Mouse (Mus musculus) gastrocnemius, postnatal 10 days (tissue): ENCODE measurements around the gene Cep78. TPM values are rescaled to one million over a fixed set of nuclear protein-coding genes. Genes with fewer than 3 reads are reported as not detected.

Experiments used
- DNase-seq: peaks from one replicate; pipeline ENCODE4 v3.0.0; 2021; ENCODE audit warnings: mixed read lengths
- total RNA-seq, 2 experiments: library from RNA; stranded (reverse); gene quantifications; 2 replicates each; pipeline ENCODE4 v1.2.3; 2021

The Cep78 gene
- total RNA-seq, 2 experiments from 2014 or later: 3.6 to 4.3 TPM

- no peak for DNase-seq
Measured at GRCm38 (mm10) chr19:15910488-15910887, 74.3 kb downstream of the Cep78 start.

- DNase-seq: no peak
Measured at GRCm38 (mm10) chr19:15908016-15908415, 76.8 kb downstream of the Cep78 start.

Other genes with a start within 250 kb of the Cep78 start
- 10 to 100 TPM; 21.6 to 22.2 TPM for gene Psat1, start 37.7 kb downstream of the Cep78 start, total RNA-seq
- 10 to 100 TPM; 23.7 to 29.4 TPM for gene Gnaq, start 147.8 kb upstream of the Cep78 start, total RNA-seq